Mouse (Mus musculus): ENCODE results near the gene Uty. TPM values are rescaled to one million over a fixed set of nuclear protein-coding genes. Genes with fewer than 3 reads are reported as not detected.

Gene Uty
- polyA plus RNA-seq (2014; fragmentation: Nextera tagmentation; extraction: Ambion mirVana), result 10.0 and 10.6 TPM in 2 replicates

DNA sequence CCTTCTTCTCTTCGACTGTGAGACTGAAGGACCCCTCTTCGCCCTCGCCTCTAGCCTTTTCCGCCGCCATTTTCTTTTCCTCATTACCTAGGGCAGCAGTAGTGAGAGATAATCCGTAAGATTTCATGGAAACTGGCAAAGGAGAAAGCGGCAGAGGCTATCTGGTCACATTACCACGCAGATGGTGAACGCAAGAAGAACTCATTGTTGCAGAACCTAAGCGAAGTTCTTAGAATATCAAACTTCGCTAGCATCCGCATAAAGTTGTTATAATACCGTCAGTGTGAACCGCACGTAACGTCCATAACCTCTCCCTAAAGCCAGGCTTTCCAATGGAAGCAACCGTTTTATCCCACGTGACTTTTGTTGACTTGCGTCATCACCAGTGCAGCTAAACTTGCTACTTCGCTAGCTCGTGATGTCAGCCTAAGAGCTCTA, at the start of gene Uty:
Gene Uty, minus strand, starts transcription at position 334 of the 438 bp plus-strand sequence.
- peak; percentile 30 for DNase-seq (ENCODE audit: low spot score)
- H3K9ac ChIP-seq (ENCODE audit: low read depth, low read length), result peak within 1 kb of the TSS; percentile 60
- peak; percentile 98 for ATAC-seq (replicated peaks; ENCODE audit: low FRiP score)
- H3K9me3 ChIP-seq (ENCODE audit: control insufficient read depth, low read length), result no peaks in the 10 kb centered on the region
- peak within 1 kb of the TSS; percentile 52 for H3K4me3 ChIP-seq (ENCODE audit: low read depth, low read length)
- WGBS, result 1% methylated on average over 21 of the region's 21 CpGs
- H3K4me1 ChIP-seq (replicated peaks; ENCODE audit: control insufficient read depth, insufficient read depth, low read length), result no peaks in the 10 kb centered on the region
- H3K27me3 ChIP-seq (replicated peaks; ENCODE audit: control insufficient read depth, insufficient read depth, low read length), result no peaks in the 10 kb centered on the region
- H3K4me2 ChIP-seq, result peak within 1 kb of the TSS; percentile 38
- H3K36me3 ChIP-seq (ENCODE audit: control insufficient read depth, insufficient read depth, low read length), result no peaks in the 10 kb centered on the region
- H3K27ac ChIP-seq (ENCODE audit: low read depth, low read length), result peak within 1 kb of the TSS; percentile 32; the same call in 1 of the 2 replicates

DNA sequence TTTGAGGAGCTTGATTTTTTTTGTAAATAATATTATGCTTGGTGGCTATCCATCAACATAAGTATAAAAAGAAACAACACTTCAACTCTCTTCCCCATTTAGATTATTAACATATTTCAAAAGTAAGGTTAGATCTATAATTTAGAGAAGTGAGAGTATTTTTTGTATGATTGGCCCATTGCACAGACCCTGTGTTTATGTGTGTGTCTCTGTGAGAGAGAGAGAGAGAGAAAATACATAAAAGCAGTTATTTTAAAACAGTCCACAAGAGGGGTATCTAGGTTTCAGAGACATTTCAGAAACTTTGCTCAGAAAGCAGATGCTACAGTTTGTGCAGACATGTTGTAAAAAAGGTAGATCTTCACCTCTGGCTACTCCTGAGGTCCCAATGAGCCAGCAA, 48.1 kb upstream of the Uty start:
- no peak overlapping the region for H3K4me2 ChIP-seq
- no peaks in the 10 kb centered on the region for H3K9me3 ChIP-seq (ENCODE audit: control insufficient read depth, low read length)
- H3K36me3 ChIP-seq (ENCODE audit: control insufficient read depth, insufficient read depth, low read length), result no peaks in the 10 kb centered on the region
- ATAC-seq (replicated peaks; ENCODE audit: low FRiP score) (no peak), DNase-seq (ENCODE audit: low spot score) (no peak)
- no peaks in the 10 kb centered on the region for H3K27me3 ChIP-seq (replicated peaks; ENCODE audit: control insufficient read depth, insufficient read depth, low read length)
- H3K4me3 ChIP-seq (ENCODE audit: low read depth, low read length), result no peak overlapping the region
- no peaks in the 10 kb centered on the region for H3K4me1 ChIP-seq (replicated peaks; ENCODE audit: control insufficient read depth, insufficient read depth, low read length)
- no peak overlapping the region for H3K27ac ChIP-seq (ENCODE audit: low read depth, low read length)
- H3K9ac ChIP-seq (ENCODE audit: low read depth, low read length), result no peak overlapping the region

DNA sequence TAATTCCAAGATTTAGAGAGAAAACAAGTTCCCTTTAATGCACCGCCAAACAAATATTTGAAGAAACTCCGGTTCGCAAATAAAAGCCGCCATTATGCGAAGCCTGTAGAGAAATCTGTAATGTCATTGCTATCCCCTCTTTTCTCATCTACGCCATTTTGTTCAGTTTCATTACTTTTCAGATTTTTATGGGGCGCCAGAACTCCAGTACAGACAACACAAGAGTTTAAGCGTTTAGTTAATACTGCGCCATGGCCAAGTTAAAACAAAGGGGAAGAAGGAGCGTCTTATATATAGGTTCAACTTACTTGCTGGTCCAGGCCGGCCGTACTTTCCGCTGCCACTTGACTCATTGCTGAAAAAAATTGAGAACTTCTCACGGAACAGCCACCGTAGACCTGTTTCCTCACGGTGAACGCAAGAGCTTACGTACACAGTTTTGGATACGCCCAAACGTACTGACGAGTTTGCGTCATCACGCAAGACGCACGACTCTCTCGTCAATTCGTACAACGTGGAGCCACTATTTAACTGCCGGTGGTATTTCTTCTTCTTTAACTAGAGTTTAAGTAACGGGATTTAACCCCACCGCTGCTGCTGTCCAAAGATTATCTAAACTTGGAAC, 40.7 kb upstream of the Uty start, which contains the start of gene Ddx3y:
Gene Ddx3y, minus strand, starts transcription at position 459 of the 625 bp plus-strand sequence.
- under 1% methylated on average over 28 of the region's 31 CpGs for WGBS
- H3K27ac ChIP-seq (ENCODE audit: low read depth, low read length), result peak within 1 kb of the TSS; percentile 43; the same call in 1 of the 2 replicates
- ATAC-seq (replicated peaks; ENCODE audit: low FRiP score) (peak; percentile 97), DNase-seq (ENCODE audit: low spot score) (peak; percentile 29)
- peak within 1 kb of the TSS; percentile 49 for H3K4me2 ChIP-seq
- H3K4me3 ChIP-seq (ENCODE audit: low read depth, low read length), result peak within 1 kb of the TSS; percentile 51
- no peaks in the 10 kb centered on the region for H3K27me3 ChIP-seq (replicated peaks; ENCODE audit: control insufficient read depth, insufficient read depth, low read length)
- no peaks in the 10 kb centered on the region for H3K9me3 ChIP-seq (ENCODE audit: control insufficient read depth, low read length)
- no peaks in the 10 kb centered on the region for H3K36me3 ChIP-seq (ENCODE audit: control insufficient read depth, insufficient read depth, low read length)
- peak within 1 kb of the TSS; percentile 55 for H3K9ac ChIP-seq (ENCODE audit: low read depth, low read length)
- no peaks in the 10 kb centered on the region for H3K4me1 ChIP-seq (replicated peaks; ENCODE audit: control insufficient read depth, insufficient read depth, low read length)

DNA sequence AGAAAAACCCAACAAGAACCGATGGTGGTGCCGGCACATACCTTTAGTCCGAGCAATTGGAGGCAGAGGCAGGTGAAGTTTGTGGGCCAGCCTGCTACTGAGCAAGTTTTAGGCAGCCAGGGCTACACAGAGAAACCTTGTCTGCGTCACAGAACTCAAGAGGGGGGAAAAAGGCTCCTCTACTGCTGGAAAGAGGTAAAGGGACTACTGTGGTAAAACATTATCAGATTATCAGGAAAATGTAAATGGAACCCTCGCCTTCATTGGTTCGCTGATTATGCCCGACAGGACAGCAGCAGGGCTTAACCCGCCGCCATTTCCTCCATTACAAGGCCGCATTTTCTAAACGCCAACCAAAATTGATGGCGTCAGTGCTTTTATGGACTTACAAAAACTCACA, 40.2 kb upstream of the Uty start:
- Histone ChIP-seq H3K4me1 (replicated peaks; ENCODE audit: control insufficient read depth, insufficient read depth, low read length) (no peaks in the 10 kb centered on the region), H3K9me3 (ENCODE audit: control insufficient read depth, low read length) (no peaks in the 10 kb centered on the region), H3K9ac (ENCODE audit: low read depth, low read length) (peak overlapping the region; percentile 55), H3K36me3 (ENCODE audit: control insufficient read depth, insufficient read depth, low read length) (no peaks in the 10 kb centered on the region), H3K4me2 (peak overlapping the region; percentile 49), H3K4me3 (ENCODE audit: low read depth, low read length) (peak overlapping the region; percentile 51), H3K27ac (ENCODE audit: low read depth, low read length) (no peak overlapping the region), H3K27me3 (replicated peaks; ENCODE audit: control insufficient read depth, insufficient read depth, low read length) (no peaks in the 10 kb centered on the region)
- WGBS, result 2% methylated on average over 11 of the region's 12 CpGs
- ATAC-seq (replicated peaks; ENCODE audit: low FRiP score), result peak; percentile 72
- DNase-seq (ENCODE audit: low spot score), result no peak

DNA sequence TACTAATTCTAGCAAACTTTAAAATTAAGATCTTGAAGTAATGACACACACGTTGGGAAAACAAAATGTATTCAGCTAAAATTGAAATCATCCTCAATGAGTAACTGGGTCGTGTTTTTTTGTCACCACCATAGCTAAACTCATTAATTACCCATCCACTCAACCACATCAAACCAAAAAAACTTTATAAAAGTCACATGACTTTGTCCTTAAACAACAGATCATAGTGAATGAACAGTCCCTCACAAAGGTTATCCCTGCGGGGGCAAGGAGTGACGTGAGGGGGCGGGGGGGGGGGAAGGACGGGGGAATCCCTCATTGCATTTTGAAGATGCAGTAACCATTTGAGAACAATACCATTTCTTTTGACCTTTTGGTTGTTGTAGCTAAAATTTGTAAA, 558 bp upstream of the Uty start:
- WGBS, result 50% methylated on average over 2 of the region's 6 CpGs
- ATAC-seq (replicated peaks; ENCODE audit: low FRiP score), result peak; percentile 5; the same call in 1 of the 2 replicates
- peak overlapping the region; percentile 31; the same call in 1 of the 2 replicates for H3K4me2 ChIP-seq

DNA sequence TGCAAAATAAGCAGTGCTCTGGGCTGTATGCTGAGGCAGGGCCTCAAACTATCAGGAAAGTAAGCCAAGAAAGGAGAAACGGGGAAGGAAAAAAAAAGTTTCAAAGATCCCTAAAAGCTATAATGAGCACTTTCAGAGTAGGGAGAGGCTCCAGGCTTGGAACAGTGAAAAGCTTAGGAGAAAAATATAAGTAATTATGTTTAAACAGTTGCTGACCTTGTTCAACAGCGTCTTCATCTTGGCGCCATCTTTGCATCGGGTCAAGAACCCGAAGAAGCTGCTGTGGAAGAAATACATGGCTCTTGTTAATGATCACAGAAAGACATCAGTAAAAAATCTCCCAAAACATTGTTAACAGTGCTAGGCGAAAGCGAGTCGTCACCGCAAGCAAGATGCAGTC, 619 bp downstream of the Uty start:
- peak overlapping the region; percentile 52 for H3K4me3 ChIP-seq (ENCODE audit: low read depth, low read length)
- peak overlapping the region; percentile 60 for H3K9ac ChIP-seq (ENCODE audit: low read depth, low read length)
- no peaks in the 10 kb centered on the region for H3K9me3 ChIP-seq (ENCODE audit: control insufficient read depth, low read length)
- peak overlapping the region; percentile 38 for H3K4me2 ChIP-seq
- DNase-seq (ENCODE audit: low spot score) (no peak), ATAC-seq (replicated peaks; ENCODE audit: low FRiP score) (0 out of 2 replicates have a peak, but pooled peaks have one; percentile 13)
- 0% methylated on average over 6 of the region's 9 CpGs for WGBS
- H3K27me3 ChIP-seq (replicated peaks; ENCODE audit: control insufficient read depth, insufficient read depth, low read length), result no peaks in the 10 kb centered on the region
- H3K4me1 ChIP-seq (replicated peaks; ENCODE audit: control insufficient read depth, insufficient read depth, low read length), result no peaks in the 10 kb centered on the region
- no peaks in the 10 kb centered on the region for H3K36me3 ChIP-seq (ENCODE audit: control insufficient read depth, insufficient read depth, low read length)
- peak overlapping the region; percentile 32; the same call in 1 of the 2 replicates for H3K27ac ChIP-seq (ENCODE audit: low read depth, low read length)

More for the DNA sequence above, 558 bp upstream of the Uty start:
- H3K9me3 ChIP-seq (ENCODE audit: control insufficient read depth, low read length), result no peaks in the 10 kb centered on the region
- H3K4me3 ChIP-seq (ENCODE audit: low read depth, low read length), result no peak overlapping the region
- no peak for DNase-seq (ENCODE audit: low spot score)
- H3K36me3 ChIP-seq (ENCODE audit: control insufficient read depth, insufficient read depth, low read length), result no peaks in the 10 kb centered on the region
- H3K9ac ChIP-seq (ENCODE audit: low read depth, low read length), result no peak overlapping the region
- H3K27me3 ChIP-seq (replicated peaks; ENCODE audit: control insufficient read depth, insufficient read depth, low read length), result no peaks in the 10 kb centered on the region
- H3K4me1 ChIP-seq (replicated peaks; ENCODE audit: control insufficient read depth, insufficient read depth, low read length), result no peaks in the 10 kb centered on the region
- no peak overlapping the region for H3K27ac ChIP-seq (ENCODE audit: low read depth, low read length)

DNA sequence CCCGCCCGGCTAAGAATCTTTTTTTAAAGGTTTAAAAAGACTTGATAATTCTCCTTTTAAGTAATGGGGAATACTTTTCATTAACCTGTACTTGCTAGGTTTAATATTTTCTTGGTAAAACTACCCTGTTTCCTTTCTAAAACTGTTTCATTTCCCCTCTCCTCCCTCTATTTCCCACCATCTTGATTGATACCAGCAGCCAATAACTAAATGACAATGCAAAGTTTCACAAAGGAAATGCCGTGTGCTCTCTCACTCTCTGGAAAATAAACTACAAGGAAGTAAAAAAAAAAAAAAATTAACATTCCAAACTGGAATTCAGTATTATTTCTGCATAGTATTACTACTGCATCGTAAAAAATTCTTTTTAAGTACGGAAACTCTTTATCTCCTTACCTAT, 1.1 kb downstream of the Uty start:
- Histone ChIP-seq H3K4me1 (replicated peaks; ENCODE audit: control insufficient read depth, insufficient read depth, low read length) (no peaks in the 10 kb centered on the region), H3K4me2 (peak overlapping the region; percentile 38), H3K27me3 (replicated peaks; ENCODE audit: control insufficient read depth, insufficient read depth, low read length) (no peaks in the 10 kb centered on the region), H3K27ac (ENCODE audit: low read depth, low read length) (no peak overlapping the region), H3K36me3 (ENCODE audit: control insufficient read depth, insufficient read depth, low read length) (no peaks in the 10 kb centered on the region), H3K4me3 (ENCODE audit: low read depth, low read length) (peak overlapping the region; percentile 52; the same call in 1 of the 2 replicates), H3K9ac (ENCODE audit: low read depth, low read length) (no peak overlapping the region), H3K9me3 (ENCODE audit: control insufficient read depth, low read length) (no peaks in the 10 kb centered on the region)
- DNase-seq (ENCODE audit: low spot score), result no peak
- WGBS, result 55% methylated on average over 5 of the region's 5 CpGs
- no peak for ATAC-seq (replicated peaks; ENCODE audit: low FRiP score)

DNA sequence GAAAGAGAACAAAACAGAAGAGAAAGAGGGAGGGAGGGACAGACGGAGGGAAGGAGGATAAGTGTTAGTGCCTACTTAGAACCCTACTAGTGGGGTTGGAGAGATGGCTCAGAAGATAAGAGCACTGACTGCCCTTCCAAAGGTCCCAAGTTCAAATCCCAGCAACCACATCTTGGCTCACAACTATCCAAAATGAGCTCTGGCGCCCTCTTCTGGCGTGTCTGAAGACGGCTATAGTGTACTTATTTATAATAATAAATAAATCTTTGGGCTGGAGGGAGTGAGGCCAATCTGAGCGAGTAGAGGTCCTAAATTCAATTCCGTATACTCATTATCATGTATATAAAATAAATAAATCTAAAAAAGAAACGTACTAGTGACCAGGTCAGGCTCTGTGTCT, 25.6 kb downstream of the Uty start:
- no peak for DNase-seq (ENCODE audit: low spot score)
- WGBS, result 78% methylated on average over 7 of the region's 7 CpGs
- no peak overlapping the region for H3K27ac ChIP-seq (ENCODE audit: low read depth, low read length)

DNA sequence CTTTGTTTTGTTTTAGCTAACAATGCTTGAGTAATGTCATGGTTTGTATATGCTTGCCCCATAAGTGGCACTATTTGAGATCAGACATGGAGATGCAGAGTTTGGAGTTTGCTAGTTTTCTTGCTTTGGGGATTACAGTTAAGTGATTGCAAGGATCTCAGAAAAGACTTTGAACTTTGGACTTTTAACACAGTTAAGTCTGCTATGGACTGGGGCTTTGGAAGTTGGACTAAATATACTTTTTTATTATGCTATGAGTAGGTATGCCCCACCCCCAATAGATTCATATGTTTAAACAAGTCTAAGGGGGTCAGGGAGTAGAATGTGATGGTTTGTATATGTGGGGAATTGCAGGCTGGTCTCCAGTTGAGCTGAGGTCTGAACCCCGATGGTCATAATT, 67.1 kb downstream of the Uty start:
- H3K4me2 ChIP-seq, result no peak overlapping the region
- WGBS, result 100% methylated on average over 1 of the region's 1 CpGs
- DNase-seq (ENCODE audit: low spot score), result no peak
- no peak overlapping the region for H3K9ac ChIP-seq (ENCODE audit: low read depth, low read length)
- H3K27me3 ChIP-seq (replicated peaks; ENCODE audit: control insufficient read depth, insufficient read depth, low read length), result no peaks in the 10 kb centered on the region
- H3K9me3 ChIP-seq (ENCODE audit: control insufficient read depth, low read length), result no peaks in the 10 kb centered on the region
- H3K36me3 ChIP-seq (ENCODE audit: control insufficient read depth, insufficient read depth, low read length), result no peaks in the 10 kb centered on the region
- ATAC-seq (replicated peaks; ENCODE audit: low FRiP score), result no peak
- no peak overlapping the region for H3K4me3 ChIP-seq (ENCODE audit: low read depth, low read length)
- H3K27ac ChIP-seq (ENCODE audit: low read depth, low read length), result no peak overlapping the region
- H3K4me1 ChIP-seq (replicated peaks; ENCODE audit: control insufficient read depth, insufficient read depth, low read length), result no peaks in the 10 kb centered on the region

More for the DNA sequence above, 25.6 kb downstream of the Uty start:
- Histone ChIP-seq H3K9ac (ENCODE audit: low read depth, low read length) (no peak overlapping the region), H3K4me2 (no peak overlapping the region), H3K36me3 (ENCODE audit: control insufficient read depth, insufficient read depth, low read length) (no peaks in the 10 kb centered on the region), H3K4me3 (ENCODE audit: low read depth, low read length) (no peak overlapping the region), H3K4me1 (replicated peaks; ENCODE audit: control insufficient read depth, insufficient read depth, low read length) (no peaks in the 10 kb centered on the region), H3K27me3 (replicated peaks; ENCODE audit: control insufficient read depth, insufficient read depth, low read length) (no peaks in the 10 kb centered on the region), H3K9me3 (ENCODE audit: control insufficient read depth, low read length) (no peaks in the 10 kb centered on the region)
- no peak for ATAC-seq (replicated peaks; ENCODE audit: low FRiP score)

Data from liver, embryonic 11.5 days (tissue).